Mouse (Mus musculus) cortical plate, adult 2 months (tissue): ENCODE measurements at regions not wholly inside any gene's neighbourhood (a gene's known extent, or its start where the extent isn't known, plus 50 kb on each side); places are given as distances from the start of the nearest gene placed in this dataset.

Experiments
- H3K27ac ChIP-seq: fragments of 200-500 bp; 2 replicates; pipeline ENCODE4 v1.5.1; 2012; ENCODE audit warnings: low read length, control low read depth, inconsistent platforms; ENCODE audit not compliant: insufficient read depth
- H3K4me1 ChIP-seq: fragments of 200-500 bp; 2 replicates; pipeline ENCODE4 v1.6.1; 2011; ENCODE audit warnings: low read length; ENCODE audit not compliant: control insufficient read depth, insufficient read depth
- H3K4me3 ChIP-seq: fragments of 200-500 bp; 2 replicates; pipeline ENCODE4 v1.5.1; 2011; ENCODE audit warnings: mild to moderate bottlenecking, low read length, control low read depth; ENCODE audit not compliant: insufficient read depth
- CTCF ChIP-seq: fragments of 200-500 bp; IDR thresholded peaks from 2 replicates; pipeline ENCODE4 v1.5.1; 2011; ENCODE audit warnings: mild to moderate bottlenecking, control low read depth, low read length; ENCODE audit not compliant: insufficient read depth; ENCODE audit errors: extremely low read depth
- POLR2A ChIP-seq: fragments of 200-500 bp; IDR thresholded peaks from 2 replicates; pipeline ENCODE4 v1.6.1; 2011; ENCODE audit warnings: mild to moderate bottlenecking, low read length, control low read depth; ENCODE audit not compliant: insufficient read depth; ENCODE audit errors: extremely low read depth

DNA sequence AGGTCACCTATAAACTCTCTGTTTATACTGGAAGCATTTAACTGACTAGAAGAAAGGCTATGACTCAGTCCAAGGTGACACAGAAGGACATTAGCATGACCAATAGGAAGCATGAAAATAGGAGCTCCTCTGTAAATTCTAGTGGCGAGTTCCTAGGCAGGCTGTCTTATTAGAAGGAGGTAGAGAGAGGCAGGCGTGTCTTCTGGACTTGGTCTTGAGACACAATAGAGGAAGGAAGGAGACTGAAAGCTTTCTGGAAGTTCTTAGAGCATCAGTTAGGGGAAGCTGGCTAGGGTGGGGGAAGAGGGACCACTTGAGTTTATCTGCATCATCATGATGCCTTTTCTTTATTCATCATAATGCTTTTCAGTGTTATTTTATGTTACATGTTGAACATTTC, 147.0 kb upstream of the Cdkn2b start:
- TF ChIP-seq POLR2A, result no peak
- TF ChIP-seq CTCF, result no peak
- no peak overlapping the region for H3K4me3 ChIP-seq
- H3K4me1 ChIP-seq, result no peaks in the 10 kb centered on the region
- H3K27ac ChIP-seq, result no peak overlapping the region

DNA sequence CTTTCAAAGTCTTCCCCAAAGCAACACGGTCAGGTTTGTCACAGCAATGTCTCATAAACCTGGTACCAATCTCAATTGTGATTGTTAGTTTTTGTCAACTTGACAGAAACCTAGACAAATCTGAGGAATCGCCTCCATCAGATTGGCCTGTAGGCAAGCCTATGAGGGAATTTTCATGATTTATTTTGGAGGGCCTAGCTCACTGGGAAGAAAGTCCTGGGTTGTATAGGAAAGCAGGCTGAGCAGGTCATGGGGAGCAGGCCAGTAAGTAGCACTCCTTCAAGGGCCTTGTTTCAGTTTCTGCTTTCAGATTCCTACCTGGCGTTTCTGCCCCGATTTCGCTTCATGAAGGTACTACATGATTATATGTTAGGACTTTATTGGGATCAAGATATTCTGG, 144.1 kb upstream of the Cdkn2b start:
- no peak overlapping the region for H3K27ac ChIP-seq
- TF ChIP-seq CTCF (no peak), POLR2A (no peak)
- no peak overlapping the region for H3K4me3 ChIP-seq
- H3K4me1 ChIP-seq, result no peaks in the 10 kb centered on the region

- TF ChIP-seq CTCF (no peak), POLR2A (no peak)
- no peaks in the 10 kb centered on the region for H3K4me1 ChIP-seq
- H3K27ac ChIP-seq, result no peak overlapping the region
- no peak overlapping the region for H3K4me3 ChIP-seq
Observed at GRCm38 (mm10) chr4:89453051-89453450, 142.2 kb upstream of the Cdkn2b start.

DNA sequence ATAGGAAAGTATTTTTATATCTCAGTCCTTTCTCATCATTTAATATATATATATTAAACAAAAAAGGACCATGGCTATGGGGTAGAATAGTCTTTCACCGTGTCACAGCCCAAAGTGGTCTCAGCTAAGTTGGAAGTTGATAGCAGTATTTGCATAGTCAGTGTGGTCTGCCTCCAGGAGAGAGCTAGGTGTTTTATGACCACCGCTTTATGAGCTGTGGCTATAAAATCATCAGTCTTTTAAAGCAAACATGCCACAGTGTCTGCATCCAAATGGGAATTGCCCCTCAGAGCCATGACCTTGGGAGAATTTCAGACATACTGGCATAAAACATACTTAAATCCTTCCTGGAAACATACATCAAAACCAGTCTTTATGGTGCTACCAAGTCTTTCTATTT, 140.9 kb upstream of the Cdkn2b start:
- TF ChIP-seq CTCF (no peak), POLR2A (no peak)
- H3K4me1 ChIP-seq, result no peaks in the 10 kb centered on the region

GRCm38 (mm10) chr4:89446765-89447487, 136.1 kb upstream of the Cdkn2b start:
- H3K4me3 ChIP-seq, result no peak overlapping the region
- H3K4me1 ChIP-seq, result no peaks in the 10 kb centered on the region
- TF ChIP-seq POLR2A, result no peak
- TF ChIP-seq CTCF, result 0 out of 2 replicates have a peak, but pooled peaks have one; percentile 13
- no peak overlapping the region for H3K27ac ChIP-seq

More for the DNA sequence above, 140.9 kb upstream of the Cdkn2b start:
- Histone ChIP-seq H3K27ac (no peak overlapping the region), H3K4me3 (no peak overlapping the region)

DNA sequence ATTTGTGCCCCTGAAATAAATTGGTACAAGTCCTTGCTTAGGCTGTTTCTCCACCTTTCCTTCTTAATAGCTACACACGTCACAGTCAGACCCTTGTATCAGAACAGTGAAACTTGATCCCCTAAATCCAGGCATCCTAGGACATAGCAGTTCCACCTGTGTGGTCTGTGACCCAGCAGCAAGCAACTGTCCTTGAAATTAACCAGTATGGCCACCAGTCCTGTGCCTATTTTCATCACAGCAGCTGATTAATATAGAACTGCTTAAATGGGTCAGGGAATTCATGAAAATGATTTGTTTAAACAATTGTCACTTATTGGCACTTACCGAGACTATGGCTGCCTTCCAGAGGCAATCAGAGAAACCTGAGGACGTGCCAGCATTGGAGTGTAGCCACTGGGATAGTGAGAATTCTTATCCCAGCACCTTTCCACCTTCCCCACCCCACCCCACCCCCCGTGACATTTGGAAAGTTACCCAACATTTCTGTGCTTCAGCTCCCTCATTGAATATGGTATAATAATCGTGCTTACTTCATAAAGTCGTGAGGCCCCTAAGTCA, 135.4 kb upstream of the Cdkn2b start:
- Histone ChIP-seq H3K4me1 (no peaks in the 10 kb centered on the region), H3K4me3 (no peak overlapping the region), H3K27ac (no peak overlapping the region)
- TF ChIP-seq POLR2A (no peak), CTCF (no peak)

DNA sequence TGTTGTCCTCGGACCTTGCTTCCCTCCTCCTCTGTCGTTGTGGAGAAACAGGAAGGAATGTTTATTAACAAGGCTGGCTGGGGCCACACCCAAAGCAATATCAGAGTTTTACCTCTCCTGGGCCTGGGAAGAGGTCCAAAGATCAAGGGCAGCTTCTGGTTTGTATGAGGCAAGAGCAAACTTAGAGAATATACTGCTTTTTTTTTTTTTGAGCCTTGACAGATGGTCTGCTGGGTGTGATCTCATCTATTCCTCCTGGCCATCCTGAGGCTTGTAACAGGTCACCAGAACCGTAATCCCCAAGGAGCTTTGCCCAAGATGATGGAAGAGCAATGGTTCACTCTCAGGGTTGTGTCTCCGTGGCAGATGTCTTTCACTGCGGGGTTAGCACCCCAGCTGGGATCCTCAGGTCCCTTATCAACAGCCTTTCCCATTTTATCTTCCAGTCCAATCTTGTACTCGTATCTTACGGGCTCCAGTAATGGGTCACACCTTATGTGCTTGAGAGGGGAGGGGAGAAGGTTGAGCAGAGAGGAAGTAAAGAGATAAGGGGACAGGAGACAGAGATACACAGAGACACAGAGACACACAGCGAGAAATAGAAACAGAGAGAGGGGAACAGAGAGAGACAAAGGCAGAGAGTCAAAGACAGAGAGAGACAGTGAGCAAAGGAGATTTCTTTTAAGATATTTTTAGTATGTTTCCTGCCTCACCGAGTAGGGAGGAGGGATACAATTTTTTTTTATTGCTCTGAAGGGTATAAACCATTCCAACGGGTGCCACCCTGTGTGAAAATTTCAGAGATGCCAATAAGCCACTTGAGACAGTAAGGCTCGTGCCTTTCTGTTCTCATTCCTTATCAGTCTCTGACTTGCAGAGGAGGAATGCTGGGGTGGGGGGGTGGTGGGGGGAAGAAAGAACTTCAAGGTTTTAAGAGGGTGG, 134.6 kb upstream of the Cdkn2b start:
- TF ChIP-seq POLR2A (no peak), CTCF (no peak)

GRCm38 (mm10) chr4:89442526-89442925, 131.7 kb upstream of the Cdkn2b start:
- Histone ChIP-seq H3K27ac (no peak overlapping the region), H3K4me1 (no peaks in the 10 kb centered on the region), H3K4me3 (no peak overlapping the region)
- TF ChIP-seq POLR2A (no peak), CTCF (no peak)

More for the DNA sequence above, 134.6 kb upstream of the Cdkn2b start:
- Histone ChIP-seq H3K4me3 (no peak overlapping the region), H3K27ac (no peak overlapping the region), H3K4me1 (no peaks in the 10 kb centered on the region)

DNA sequence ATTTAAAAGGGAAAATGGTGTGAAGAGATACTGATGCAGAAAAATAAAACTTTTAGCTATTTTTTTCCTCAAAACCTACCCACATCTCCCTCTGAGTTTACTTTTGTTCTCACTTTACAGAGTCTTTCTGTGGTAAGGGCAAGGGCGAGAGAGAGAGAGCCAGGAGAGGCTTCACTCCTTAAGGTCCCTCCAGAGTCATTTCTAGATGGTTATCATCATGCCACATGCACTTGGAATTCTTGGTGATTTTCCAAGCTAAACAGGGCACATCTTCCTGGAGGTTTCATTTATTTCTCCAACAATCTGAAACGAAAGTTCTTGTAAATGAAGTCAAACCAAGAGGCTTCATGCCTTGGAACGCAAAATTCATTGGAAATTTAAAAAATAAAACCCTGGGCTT, 130.0 kb upstream of the Cdkn2b start:
- Histone ChIP-seq H3K27ac (no peak overlapping the region), H3K4me3 (no peak overlapping the region), H3K4me1 (no peaks in the 10 kb centered on the region)
- no peak for TF ChIP-seq CTCF
- no peak for TF ChIP-seq POLR2A
